Mouse (Mus musculus) adrenal gland, adult 2 months (tissue): ENCODE measurements around the gene Tstd2. TPM values are rescaled to one million over a fixed set of nuclear protein-coding genes. Genes with fewer than 3 reads are reported as not detected.

Source experiments
- DNase-seq: peaks from one replicate; pipeline ENCODE4 v3.0.0; 2021
- long read RNA-seq: library from polyadenylated mRNA; stranded (forward); transcript quantifications from one replicate; pipeline ENCODE4 v2.0.0, GENCODE M21; 2021
- polyA plus RNA-seq: library from polyadenylated mRNA; depleted of rRNA; stranded (reverse); fragments of >200 nt; gene quantifications from 2 replicates; pipeline ENCODE4 v1.2.3, GENCODE M21; 2012; rRNA removed
- total RNA-seq, 2 experiments: library from RNA; stranded (reverse); gene quantifications; 2 replicates each; pipeline ENCODE4 v1.2.3; 2021

Tstd2 gene
- total RNA-seq (10 to 100 TPM; 21.0 to 29.8 TPM), polyA plus RNA-seq (10.7 and 13.4 TPM in 2 replicates)
- long read RNA-seq, transcript Tstd2-202 (10 exons, 3,726 nt): major isoform, 5 of 17 reads
- long read RNA-seq, partial matches to known transcripts: 2 of 17 reads
- long read RNA-seq, other reads (novel, unspliced or antisense): 7 of 17 reads

DNA sequence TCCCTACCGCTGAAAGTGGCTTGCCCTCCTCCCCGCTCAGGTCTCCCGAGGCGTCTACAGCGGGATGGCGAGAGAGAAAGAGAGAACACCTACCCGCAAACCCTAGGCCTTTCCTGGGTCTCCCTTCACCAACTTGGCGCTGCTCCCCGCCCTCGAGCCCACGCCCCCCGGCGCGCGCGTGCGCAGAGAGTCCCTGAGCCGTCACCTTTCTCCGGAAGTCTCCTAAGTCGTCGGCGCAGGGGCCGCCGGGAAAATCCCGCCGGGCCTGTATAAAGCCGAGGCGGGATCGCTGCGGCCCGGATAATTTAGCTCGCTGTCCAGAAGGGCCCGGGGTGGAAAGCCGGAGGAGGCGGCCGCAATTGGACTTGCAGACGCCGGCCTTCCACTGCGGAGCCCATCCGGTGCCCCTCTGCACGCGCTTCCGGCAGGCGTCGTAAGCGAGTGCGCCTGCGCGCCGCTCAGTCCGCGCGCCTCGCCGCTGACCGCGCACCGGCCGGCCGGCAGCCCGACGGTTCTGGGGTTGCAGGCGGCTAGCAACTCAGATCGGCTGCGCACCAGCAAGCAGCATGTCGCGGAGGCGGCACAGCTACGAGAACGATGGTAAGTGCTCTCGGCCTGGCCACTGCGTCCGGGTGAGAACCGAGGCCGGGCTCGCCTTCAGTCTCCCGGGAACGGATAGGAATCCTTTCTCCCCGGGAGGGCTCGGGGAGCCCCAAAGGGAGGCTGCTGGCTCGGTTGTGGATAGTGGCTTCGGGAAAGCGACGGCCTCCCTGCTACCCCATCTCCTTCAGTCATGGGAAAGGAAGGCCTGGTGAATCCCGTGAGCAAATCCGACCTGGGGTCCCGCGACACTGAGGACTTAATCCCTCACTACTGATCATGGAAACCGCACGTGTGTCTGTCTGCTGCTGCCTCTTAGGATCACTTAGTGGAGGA lies at the start of gene Tstd2, which contains the start of gene Ncbp1:
Gene Tstd2, minus strand, starts transcription at position 408 of the 936 bp plus-strand sequence.
Gene Ncbp1, plus strand, starts transcription at position 327 of the 936 bp plus-strand sequence.
- peak; percentile 96 for DNase-seq

DNA sequence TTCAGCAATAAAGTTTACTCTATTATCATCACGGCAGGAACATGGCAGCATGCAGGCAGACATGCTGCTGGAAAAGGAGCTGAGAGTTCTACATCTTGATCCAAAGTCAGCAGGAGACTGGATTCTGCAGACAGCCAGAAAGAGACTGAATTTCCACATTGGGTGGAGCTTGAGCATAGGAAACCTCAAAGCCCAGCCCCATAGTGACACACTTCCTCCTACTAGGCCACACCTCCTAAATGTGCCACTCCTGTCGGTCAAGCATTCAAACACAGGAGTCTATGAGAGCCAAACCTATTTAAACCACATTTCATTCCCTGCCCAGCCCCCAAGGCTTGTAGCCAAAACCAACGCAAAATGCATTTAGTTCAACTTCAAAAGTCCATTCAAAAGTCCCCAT lies 48.0 kb upstream of the Tstd2 start:
- no peak for DNase-seq

- DNase-seq: no peak
These were observed 47.4 kb upstream of the Tstd2 start for GRCm38 (mm10) chr4:46185890-46186289.

- DNase-seq: no peak
These were observed 46.9 kb upstream of the Tstd2 start for GRCm38 (mm10) chr4:46185423-46185822.

DNA sequence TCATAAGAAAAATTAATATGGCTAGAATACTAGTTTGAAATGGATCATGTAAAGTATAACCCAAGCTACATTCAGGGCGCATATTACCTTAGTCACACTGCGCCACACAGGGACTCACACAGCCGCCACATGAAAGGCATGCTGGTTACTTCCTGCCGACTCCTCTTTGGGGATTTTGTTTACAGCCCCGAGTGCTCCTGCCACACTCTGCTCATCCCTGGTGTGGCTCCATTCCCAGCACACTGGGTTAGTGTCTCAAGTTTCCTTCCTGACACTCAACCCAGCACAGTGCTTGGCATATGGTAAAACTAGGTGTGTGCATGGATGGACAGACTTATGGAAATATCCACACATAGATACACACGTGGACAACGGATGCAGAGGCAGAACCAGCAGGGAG lies 43.7 kb upstream of the Tstd2 start:
- DNase-seq: no peak

DNA sequence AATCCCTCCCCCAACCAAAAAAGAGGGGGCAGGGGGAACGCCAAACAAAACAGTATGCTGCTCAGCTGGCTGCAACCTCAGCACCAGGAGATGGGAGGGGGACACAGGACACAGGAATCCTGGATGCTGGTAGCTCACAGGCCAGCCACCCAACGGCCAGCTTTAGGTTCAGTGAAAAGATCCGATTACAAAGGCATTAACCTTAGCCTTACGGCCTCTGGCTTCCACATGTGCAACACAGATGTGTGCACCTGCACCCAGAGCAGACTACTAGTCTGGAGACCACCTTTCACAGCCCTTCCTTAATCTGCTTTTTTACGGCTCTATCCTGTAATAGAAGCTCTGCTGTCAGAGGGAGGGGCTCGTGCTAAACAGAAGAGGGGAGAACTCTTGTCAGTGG lies 42.7 kb upstream of the Tstd2 start:
- DNase-seq: no peak

GRCm38 (mm10) chr4:46177496-46177895 lies 39.0 kb upstream of the Tstd2 start:
- DNase-seq: no peak

- no peak for DNase-seq
These were observed 38.5 kb upstream of the Tstd2 start for GRCm38 (mm10) chr4:46177018-46177417.

GRCm38 (mm10) chr4:46176313-46176712 lies 37.8 kb upstream of the Tstd2 start:
- no peak for DNase-seq

DNA sequence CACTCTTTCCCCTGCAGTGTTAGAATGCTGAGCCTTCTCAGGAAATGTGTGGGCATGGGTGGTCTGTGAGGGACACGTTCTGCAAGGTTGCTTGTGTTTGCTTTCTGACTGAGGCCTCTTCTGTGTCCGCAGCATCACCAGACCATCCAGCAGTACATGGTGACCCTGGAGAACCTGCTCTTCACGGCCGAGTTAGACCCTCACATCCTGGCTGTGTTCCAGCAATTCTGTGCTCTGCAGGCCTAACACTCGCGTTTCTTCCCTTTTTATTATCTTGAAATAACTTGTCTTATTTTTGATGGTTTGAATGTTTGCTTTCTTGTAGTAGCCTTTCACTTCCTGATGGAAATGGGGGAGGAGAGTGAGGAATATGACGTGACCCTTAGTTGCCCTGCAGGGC lies 33.3 kb upstream of the Tstd2 start:
- no peak for DNase-seq

DNA sequence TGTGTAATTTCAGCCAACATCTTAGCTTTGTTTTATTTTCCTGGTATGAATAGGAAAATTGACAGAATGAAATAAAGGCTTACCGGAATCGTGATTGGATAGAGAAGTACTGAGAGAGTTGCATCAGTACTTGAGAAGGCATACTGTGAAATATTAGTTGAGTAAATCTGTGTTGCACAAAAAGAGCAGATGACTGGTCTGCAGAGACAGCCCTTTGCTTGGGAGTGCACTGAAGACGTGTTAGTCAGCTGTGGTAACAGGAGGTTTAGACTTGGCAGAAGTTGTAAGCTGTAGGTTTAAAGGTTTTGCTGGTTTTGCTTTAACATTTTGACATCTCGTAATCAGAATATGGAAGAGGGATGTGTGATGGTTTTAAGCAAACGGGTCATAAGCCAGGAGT lies 27.3 kb upstream of the Tstd2 start:
- no peak for DNase-seq

DNA sequence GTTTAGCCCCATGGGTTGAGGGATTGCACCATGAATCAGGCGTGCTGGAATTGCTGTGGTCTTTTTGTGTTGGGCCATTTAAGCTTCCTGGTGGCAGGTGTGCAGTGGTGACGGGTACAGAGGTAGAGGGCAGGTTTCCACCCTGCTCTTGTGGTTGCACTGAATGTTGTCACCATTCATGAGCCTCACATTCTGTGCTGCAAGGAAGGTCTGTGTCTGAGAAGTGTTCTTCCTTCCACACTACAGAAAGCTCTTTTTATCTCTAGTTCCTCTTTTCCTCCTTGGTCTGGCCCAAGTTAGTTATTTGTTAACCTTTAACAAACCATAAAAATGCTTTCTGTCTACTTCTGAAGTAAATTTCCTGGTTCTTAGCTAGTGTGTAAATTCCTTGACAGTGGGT lies 25.5 kb upstream of the Tstd2 start:
- DNase-seq: no peak

DNA sequence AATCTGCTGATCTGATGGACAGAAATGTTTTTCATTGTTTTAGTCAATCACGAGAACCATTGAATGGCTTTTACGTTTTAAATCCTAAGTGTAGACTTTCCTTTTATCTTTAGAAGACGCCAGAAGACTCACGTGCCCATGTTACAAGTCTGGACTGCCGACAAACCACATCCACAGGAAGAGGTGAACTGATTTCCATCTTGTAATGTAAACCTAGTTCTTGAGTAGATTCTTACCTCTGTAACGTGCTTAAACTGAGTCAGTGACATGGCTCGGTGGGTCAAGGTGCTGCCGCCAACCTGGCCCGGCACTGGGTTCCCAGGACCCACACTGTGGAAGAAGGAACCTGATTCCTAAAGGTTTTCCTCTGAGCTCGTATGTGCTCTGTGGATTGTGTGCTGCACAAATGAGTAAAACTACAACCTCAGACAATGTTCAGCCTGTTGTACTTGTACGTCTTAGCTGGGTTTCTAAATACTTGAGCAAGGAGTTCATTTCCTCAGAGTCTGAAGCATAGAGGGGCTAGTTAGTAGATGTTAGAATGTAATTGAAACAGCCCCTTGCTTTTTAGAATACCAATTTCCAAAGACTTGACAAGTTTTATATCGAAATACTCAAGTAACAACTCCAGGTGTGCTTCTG lies 13.5 kb upstream of the Tstd2 start:
- DNase-seq: no peak

- no peak for DNase-seq
These were observed 8.4 kb upstream of the Tstd2 start for GRCm38 (mm10) chr4:46146881-46147280.

- no peak for DNase-seq
These were observed 5.8 kb upstream of the Tstd2 start for GRCm38 (mm10) chr4:46144323-46144722.

- DNase-seq: no peak
These were observed 736 bp downstream of the Tstd2 start for GRCm38 (mm10) chr4:46137629-46138286.

GRCm38 (mm10) chr4:46131791-46132190 lies 6.7 kb downstream of the Tstd2 start:
- DNase-seq: no peak

GRCm38 (mm10) chr4:46130221-46130620 lies 8.3 kb downstream of the Tstd2 start:
- peak; percentile 54 for DNase-seq

- DNase-seq: no peak
These were observed 9.0 kb downstream of the Tstd2 start for GRCm38 (mm10) chr4:46129311-46130004.

DNA sequence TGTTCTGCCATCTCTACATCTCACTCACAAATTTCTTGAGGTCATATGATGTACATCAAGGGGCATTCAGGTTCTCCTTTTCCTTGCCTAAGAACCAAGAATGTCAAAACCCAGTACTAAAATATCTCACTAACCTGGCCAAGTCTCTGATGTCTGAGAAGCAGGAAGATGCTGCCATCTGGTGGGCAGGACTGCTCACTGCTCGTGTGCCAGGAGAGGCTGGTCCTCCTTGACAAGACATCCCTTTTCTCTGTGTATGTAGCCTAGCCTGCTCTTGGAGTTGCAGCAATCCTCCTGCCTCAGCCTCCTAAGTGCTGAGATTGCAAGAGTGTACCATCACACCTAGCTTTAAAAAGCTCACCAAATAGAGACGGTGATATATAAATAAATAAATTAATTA lies 12.0 kb downstream of the Tstd2 start:
- DNase-seq: peak; percentile 69

- no peak for DNase-seq
These were observed 15.1 kb downstream of the Tstd2 start for GRCm38 (mm10) chr4:46123358-46123757.

DNA sequence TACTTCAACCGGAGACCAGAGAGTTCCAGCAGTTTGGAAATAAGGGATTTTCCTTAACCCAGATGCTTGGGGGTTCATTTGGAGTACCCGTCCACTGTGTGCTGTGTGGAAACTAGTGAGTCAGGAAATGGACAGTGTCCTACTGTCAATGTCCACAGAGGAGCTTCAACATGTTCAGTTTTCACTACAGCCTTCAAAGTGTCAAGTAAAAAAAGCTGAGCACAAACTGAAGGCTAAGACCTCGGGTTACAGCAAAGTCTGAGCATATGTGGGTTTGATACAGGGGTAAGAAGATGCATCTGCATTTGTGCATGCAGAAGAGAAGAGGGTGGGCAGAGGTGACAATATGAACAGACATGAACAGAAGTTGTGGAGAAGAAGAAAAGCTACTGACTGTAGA lies 17.7 kb downstream of the Tstd2 start:
- DNase-seq: no peak
